Mouse (Mus musculus) CD8-positive naive resting alpha-beta T cell, adult 2 months (primary cell): ENCODE data around the gene Myo6.

ENCODE experiments used
- DNase-seq, 2 experiments: peaks; one replicate each; pipeline ENCODE4 v3.0.0; 2022; ENCODE audit warnings: low read depth in 2 of 2, low spot score in 2 of 2

Myo6 gene

DNA sequence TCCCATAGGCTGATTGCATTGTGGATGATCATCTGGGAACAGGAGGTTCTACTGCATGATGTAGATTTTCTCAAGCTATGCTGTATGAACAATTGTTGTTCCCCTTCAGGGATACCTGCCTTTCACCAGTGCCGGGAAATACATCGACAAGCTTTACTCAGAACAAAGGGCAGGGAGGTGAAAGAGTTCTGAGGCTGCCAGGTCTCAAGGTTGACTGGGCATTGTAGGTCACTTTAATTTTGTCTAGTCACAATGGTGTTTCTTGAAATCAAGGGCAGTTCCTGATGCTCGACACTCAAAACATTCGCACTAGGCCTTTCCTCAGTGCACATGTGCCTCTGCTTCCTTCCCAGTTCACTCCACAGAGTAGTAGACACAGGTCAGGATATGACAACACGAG lies 15.9 kb downstream of the Myo6 start:
- no peak for DNase-seq

DNA sequence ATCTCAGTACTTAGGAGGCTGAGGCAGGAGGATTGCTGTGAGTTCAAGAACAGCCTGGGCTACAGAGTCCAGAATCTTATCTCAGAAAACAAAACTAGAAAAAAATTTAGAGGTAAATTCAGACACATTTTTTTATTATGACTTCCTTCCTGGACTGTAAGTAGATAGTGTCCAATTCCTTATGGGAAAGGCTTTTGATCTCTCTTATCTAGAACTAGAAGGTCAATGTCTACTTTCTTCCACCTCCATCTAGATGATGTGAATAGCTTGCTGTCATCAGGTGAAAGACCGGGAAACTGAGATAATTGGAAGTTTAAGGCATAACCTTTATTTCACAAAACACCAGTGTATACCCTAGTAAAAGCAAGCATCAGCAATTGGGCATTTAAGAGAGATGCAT lies 16.9 kb downstream of the Myo6 start:
- no peak for DNase-seq

DNA sequence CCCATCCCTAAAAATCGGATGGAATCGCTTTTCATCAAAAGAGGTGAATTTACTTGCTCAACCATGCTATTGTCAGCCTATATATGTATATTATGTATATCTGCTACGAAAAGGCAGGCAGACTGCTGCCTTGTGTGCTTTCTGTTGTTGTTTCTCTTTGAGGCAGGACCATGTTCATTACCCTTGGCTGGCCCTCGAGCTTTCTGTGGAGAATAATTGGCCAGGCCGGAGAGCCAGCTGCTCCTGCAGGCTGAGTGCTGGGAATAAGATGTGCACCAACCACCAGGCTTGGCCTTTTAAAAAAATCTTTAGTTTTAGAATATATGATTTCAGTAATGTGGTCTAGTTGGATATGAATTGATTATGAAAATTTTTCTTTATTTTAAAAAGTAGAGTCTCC lies 19.3 kb downstream of the Myo6 start:
- no peak for DNase-seq

DNA sequence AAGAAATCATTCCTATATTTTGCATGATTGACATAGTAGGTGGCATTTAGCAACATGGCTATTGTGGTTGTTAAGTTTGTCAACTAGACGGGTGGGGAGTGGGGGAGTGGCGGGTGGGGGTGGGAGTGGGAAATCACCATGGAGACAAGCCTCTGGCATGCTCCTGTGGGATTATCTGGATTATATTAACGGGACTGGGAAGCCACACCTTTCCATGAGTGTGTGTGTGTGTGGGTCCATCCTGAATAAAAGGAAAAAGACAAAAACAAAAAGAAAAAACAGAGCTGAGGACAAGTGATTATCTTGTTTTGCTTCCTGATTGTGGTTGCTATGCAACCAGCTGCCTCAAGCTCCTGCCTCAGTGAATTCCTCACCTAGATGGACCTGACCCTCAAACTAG lies 20.9 kb downstream of the Myo6 start:
- DNase-seq = no peak

DNA sequence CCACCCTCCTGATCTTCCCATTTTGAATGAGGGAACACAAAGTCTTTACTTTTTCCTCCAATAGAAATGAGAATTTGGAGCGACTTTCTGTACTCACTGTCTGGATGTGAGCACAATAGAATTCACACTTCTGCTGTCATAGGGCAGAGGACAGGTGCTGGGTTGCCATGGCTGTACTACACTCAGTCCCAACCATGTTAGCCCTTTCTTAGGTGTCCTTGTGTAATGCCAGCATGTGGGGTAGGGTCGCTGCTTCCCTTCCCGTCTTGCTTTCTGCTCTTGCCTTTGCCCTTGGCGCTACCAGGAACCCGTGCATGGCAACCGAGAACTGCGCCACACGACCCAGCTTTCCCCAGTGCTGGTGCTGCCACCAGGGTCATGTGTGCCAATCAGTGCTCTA lies 21.9 kb downstream of the Myo6 start:
- DNase-seq = no peak

DNA sequence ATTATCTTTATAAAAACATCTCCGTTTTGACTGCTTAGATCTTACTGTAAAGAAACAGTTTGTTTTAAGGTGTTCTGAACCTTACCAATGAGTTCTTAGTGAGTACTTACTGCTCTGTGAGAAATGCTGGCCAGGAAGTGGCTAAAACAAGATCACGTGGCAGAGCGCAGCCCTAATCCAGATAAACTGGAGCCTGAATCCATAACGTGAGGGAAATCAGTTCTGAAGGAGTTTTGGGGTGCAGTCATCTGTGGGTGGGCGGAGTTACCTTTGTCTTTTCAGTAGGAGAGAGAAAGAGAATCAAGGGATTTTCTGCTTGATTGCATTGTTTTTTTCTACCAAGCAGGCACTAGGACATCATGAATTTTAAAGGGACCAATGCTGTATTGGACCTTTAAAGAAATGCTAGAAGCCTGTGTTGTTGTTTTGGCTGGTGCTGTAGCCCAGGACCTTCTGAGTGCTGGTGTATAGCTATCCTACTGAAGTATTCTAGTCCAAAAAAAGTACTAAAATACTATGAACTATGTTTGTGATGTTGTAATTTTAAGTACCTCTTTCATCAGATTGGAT lies 23.6 kb downstream of the Myo6 start:
- no peak for DNase-seq

DNA sequence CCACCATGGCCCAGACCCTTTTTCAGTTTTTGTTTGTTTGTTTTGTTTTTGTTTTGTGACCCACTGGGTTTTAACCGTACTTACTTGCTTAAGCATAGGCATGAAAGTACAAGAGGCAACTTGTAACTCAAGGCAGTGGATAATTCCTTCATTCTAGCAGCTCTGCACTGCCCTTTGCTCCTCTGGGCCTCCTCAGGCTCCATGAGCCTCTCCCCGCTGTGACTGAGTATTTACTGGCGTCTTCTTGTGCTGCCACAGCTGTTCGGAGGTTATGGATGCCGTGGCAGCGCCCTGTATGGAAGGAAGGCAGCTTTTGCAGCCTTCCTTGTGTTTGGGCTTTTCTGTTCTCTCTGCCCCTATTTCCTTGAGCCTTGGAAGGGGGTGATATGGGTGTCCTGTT lies 26.4 kb downstream of the Myo6 start:
- DNase-seq = no peak

DNA sequence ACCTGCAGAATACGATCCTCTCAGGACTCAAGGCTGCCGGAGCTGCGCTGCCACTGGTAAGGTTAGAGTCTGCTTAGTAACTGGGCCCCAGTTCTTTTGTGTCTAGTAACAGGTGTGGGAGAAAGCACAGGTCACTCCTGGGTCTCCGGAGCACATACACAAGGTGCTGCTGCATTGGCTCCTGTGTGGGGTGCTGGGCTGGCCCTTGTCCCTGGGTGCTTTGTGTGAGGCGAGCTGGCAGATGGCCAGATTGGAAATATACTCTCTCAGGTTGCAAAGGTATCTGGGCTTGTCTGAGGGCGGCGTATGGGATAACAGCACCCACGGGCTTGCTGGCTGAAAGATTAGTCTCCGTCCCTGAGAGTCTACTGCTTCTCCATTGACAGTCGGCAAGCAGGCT lies 27.5 kb downstream of the Myo6 start:
- no peak for DNase-seq

DNA sequence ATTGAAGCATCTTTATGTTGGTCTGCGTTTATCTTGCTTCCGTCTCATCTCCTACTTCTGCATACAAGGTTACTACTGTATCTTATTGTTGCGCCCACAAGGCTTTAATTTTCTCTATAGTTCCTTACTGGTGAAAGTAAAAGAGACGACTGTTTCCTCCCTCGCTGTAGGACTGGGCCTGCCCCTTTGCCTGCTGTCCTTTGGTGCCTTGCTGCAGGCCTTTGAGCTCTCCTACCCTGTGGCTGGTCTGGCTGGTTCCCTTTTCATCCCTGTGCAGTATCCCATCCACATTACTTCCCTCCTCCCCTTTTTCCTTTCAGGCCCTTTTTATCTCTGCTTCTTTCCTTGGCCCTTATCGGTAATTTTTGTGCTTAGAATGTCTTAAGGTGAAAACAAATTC lies 29.6 kb downstream of the Myo6 start:
- DNase-seq = no peak

DNA sequence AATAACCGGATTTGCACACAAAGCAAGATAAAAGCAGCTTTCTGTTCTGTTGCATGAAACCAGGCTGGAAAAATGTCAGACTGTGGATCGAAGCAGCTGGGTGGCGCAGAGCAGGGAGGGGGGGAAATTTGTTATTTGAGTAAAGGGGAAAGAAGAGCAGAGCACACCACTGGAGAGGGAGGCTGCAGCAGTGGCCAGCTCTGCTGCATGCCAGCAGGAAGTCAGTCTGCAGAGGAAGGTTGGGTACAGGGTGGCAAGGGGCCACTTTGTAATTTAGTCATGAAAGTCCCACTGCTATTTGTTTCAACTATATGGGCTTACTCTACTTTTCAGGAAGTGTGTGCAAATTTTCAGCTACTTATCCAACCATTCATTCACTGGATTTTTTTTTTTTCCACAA lies 31.3 kb downstream of the Myo6 start:
- DNase-seq = no peak

DNA sequence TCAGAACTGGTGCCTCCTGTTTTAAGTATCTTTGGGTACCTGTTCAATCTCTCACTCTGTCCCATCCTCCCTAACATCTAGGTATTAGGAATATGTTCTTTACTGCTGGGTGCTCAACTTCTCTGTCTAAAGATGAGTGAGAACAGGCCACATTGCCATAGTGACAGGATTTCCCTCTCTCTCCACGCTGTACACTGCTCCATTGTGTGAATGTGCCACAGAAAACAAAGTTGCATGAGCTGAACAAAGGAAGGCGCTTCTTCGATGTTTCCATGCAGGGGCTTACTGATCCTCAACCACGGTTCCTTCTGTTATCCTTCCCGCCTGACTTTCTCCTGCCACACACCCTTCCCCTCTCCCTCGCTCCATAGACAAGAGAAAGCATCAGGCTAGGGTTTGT lies 32.4 kb downstream of the Myo6 start:
- no peak for DNase-seq

DNA sequence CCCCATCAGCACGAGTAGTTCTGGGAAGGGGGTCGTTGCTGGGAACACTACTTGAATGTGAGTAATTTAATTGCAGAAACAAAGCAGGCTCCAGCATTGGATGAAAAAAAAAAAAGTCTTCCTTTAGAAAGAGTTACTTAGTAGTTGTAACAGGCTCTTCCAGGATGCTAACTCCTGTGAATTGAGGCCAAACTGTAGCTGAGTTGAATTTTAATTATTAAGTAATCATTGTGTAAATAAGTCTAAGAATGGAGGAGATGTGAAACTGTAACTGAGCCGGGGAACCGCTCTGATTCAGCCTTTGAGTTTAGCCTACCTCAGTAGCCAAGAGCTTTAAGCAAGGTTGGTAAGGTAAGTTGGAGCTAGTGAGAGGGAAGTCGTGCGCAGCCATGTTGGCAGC lies 36.0 kb downstream of the Myo6 start:
- no peak for DNase-seq

DNA sequence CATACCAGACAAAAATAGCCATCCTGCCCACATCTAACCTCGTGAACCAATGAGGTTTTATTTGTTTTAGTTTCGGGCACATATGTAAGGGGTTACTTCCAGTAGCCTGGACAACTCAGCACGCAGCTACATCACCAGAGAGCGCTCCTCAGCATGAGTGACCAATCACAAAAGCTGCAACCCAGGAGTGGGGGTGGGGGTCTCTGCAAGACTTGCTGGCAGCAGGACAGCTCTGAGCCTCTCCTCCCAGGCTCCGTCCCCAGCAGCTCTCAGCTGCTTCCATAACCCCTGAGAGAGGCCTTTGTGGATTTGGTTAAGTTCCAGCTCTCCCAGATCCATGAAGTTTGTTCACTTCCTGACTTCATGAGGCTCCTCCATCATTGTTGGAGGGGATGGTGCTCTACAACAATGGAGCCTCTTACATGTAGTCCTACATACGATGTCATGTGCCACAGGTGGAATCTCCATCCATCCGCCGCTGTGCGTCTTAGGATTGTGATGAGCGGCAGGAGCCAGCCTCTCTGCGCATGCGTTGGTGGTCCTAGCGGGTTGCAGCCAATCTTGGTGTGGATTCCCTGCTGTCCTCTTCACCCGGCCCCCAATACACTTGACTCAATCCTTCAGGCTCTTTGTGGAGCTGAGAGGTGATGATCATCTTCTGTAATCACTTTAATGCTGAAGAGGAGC lies 37.7 kb downstream of the Myo6 start:
- DNase-seq = no peak

DNA sequence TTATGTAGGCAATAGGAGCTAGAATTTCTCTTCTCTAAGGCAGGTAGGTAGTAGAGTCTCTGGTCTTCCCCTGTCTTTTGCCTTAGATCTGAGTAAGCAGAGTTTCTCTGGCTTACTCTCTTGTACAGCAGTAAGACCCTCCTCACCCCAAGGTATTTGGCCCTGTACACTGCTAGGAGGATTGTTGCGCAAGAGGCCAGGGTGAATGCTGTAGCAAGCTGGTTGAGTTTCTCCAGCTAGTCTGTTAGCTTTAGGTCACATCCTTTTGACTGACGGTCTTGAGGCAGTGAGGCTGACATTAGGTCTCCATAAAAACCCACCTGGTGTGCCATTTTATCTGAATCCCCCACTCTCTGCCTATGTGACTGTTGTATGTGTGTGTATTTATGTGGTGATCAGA lies 43.9 kb downstream of the Myo6 start:
- no peak for DNase-seq

DNA sequence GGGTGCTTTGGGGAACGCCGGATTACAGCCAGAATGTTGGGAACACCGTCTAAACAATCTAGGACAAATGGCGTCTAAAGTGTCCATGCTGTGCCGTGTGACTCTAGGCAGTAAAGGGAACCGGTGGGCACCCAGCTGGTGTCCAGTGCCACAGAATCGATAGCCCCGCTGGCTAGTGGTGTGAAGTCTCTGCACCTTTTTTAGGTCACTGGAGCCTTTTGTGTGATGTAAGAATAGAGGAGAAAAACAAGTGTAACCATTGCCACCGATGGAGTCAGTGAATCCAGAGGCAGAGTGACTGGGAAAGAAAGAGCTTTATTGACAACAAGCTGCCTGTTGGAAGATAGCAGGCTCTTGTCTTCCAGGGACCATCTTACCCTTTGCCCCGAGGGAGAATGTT lies 44.6 kb downstream of the Myo6 start:
- no peak for DNase-seq

DNA sequence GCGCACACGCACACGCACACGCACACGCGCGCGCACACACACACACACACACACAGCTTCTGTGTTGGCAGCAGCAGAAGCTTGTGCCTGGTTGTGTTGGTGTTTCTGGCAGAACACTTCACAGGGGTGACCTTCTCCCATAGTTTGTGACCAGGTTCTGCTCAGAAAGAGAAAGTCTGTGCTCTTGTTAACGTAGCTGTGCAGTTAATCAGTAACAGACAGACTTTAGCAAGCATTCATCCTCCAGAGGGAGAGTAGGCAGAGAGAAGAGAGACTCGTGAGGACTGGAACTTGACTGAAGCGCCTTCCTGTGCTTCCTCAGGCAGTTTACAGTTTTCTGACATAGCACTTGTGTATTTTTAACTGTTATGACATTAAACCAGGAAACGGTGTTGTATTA lies 45.3 kb downstream of the Myo6 start:
- DNase-seq = no peak

DNA sequence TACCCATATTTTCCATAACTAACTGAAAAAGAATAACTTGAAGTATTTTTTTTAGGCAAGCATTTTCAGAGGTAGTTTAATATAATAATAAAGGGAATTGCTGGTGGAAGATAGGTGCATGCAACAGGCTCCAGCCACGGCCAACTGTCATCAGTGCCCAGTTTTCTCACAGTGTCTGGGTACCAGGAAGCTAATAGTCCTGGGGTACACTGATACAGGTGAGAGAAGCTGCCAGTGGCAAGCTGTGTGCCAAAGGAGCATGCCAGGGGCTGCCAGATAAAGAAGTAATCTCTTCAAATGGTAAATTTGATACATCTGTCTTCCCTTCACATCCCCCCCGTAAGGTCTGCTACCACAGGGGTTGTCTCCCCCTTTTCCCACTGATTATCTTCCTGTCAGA lies 48.6 kb downstream of the Myo6 start:
- DNase-seq = no peak

DNA sequence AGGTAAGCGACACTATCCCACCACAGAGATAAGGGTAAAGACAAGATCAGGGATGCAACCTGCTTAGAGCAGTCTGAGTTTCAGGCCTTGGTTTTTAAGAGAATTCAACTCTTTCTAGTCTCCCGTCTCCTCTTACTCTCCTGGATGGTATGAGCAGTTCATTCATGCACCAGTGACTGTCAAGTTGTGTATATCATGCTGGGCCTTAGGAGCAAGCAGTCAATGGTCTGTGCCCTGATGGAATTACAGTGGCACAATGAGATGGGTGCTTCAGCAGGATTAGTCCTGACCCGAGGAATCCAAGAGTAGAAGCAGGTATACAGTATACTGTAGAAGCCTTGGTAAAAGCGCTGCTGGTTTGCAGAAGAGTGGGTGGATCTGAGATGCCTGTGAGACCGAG lies 50.7 kb downstream of the Myo6 start:
- DNase-seq = no peak

DNA sequence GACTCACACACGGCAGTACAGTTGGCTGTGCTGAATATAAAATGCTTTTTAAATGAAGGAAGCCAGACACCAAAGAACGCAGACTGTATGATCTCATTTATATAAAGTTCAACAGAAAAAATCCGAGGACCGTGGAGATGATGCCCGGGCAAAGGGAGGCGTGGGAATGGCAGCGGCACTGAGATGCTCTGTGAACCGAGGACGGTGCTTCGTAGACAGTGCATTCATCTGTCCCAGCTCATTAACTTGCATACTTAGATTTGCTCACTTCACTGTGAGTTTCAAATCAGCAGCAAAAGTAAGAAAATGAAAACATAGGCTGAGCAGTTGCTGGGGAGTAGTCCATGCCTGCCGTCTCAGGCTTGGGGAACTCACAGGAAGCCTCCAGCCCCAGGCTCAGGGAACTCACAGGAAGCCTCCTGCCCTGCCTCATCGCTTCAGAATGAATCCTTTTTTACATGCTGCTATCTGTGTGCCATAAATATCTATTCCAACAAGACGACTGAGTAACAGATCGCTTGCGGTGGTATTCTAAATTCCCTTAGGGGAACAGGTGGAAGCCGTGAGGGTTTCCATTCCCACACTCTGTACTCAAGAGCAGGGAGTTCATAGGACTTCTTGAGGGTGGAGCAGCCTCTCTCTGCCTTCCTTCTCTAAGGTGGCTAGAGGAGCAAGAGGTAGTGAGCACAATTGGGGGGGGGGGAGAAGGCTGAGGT lies 52.1 kb downstream of the Myo6 start:
- DNase-seq = no peak

DNA sequence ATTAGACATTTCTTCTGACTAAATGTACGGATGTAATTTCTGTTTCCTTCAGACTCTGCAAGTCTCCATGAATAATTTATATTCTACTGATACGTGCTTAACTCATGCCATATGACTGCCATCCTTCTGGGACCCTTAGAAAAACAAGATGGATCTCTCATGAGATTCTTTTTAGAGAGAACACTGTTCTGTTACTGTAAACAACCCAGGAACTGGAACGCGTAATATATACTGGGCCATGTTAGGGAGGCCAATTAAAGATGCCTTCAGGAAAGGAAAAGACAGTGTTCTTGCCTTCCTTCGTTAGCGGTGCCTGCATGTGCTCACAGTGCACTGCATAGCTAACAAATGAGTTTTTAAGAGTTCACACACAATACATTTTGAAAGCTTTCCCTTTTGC lies 53.9 kb downstream of the Myo6 start:
- no peak for DNase-seq

DNA sequence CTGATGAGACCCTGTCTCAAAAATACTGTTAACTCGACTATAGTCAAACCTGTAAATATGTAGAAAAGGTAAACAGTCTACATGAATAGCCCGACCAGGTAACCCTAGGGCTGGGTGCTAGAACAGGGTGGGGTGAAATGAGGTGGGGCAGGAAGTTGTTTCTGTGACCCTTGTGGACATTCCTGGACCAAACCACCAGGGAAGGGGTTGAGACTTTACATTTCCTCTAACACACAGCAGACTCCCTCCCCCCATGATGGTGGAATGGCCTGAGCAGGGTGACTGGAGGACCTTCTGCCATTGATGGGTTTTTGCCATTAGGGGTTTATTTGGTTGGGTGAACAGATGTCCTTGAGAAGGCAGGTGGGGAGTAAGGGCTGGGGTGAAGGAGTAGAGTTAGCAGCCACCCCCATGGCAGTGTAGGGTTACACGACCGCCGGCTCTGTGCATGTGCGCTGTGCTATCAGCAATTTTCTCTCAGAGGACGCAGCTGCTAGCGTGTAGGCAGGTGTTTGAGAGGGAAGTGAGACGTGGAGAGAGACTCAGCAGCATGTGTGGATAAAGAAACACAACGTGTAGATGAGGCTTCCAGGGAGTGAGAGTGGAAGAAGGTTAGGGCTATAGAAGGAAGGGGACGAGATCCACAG lies 59.3 kb downstream of the Myo6 start:
- DNase-seq = no peak

DNA sequence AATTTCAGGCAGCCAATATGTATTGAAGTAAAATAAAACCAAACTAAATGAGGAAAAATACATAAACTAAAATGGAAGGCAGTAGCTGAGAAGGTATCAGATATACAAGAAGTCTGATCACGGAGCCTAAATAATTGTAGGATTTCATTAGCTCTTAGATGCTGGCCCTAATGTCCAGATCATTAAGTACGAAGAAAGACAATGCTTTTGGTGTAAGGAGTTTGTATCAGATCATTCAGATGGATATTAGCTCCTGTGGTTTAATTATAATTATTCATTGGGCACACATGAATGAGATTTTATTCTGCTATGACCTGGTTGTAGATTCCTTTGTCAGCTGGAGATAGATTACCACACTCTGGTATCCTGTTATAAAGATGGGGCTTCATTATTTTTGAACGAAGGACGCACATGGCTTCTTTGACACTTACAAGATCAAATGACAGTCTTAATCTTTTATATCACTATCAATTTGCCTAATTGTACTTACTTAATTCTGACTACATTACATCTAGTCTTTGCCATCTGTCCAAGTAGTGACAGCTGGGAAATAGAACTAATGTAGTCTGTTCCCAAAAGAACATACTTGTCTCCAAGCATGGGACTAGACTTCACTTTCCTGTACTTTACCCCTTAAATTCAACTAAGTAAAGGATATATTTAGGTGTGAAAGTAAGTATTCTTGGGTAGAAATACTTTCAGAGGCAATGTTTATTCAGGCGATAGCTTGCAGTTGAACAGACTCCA lies 61.9 kb downstream of the Myo6 start:
- no peak for DNase-seq
